Mouse (Mus musculus) CH12.LX (cell line): Measurements from ENCODE around the gene Hyal3. TPM values are rescaled to one million over a fixed set of nuclear protein-coding genes. Genes with fewer than 3 reads are reported as not detected.

Experiments used
- DNase-seq: peaks from one replicate; pipeline ENCODE4 v3.0.0-alpha.2; 2013; ENCODE audit errors: extremely low read depth
- H3K27ac ChIP-seq: 2 replicates; pipeline ENCODE4 v1.5.1; 2012; ENCODE audit warnings: low read depth, mild to moderate bottlenecking, control low read depth, moderate library complexity; ENCODE audit not compliant: insufficient read depth
- H3K27me3 ChIP-seq: replicated peaks from 2 replicates; pipeline ENCODE3; 2012; ENCODE audit warnings: inconsistent platforms
- H3K36me3 ChIP-seq, 2 experiments: replicated peaks in 1 of 2; 2 replicates each; pipeline versions ENCODE3 to v1.6.1; 2012; ENCODE audit warnings: inconsistent platforms in 1 of 2, low read length in 1 of 2, mild to moderate bottlenecking in 1 of 2, mixed read lengths in 1 of 2, moderate library complexity in 1 of 2; ENCODE audit not compliant: control insufficient read depth in 1 of 2, insufficient read depth in 1 of 2
- H3K4me1 ChIP-seq, 2 experiments: 2 replicates each; pipeline ENCODE4 v1.6.1; 2012; ENCODE audit warnings: inconsistent platforms in 1 of 2, moderate library complexity in 1 of 2; ENCODE audit not compliant: insufficient read depth in 2 of 2, control insufficient read depth in 1 of 2
- H3K4me2 ChIP-seq: 2 replicates; pipeline ENCODE4 v1.6.1; 2012; ENCODE audit warnings: low read depth, mild to moderate bottlenecking, control low read depth; ENCODE audit not compliant: poor library complexity, insufficient read depth, severe bottlenecking
- H3K4me3 ChIP-seq, 3 experiments: fragments of 150-350 bp in 1 of 3; sonication (generic) in 1 of 3; replicated peaks in 1 of 3; 2 replicates each; pipeline versions ENCODE3 to v1.5.1; 2011 to 2012; ENCODE audit warnings: low read depth in 2 of 3, low read length in 2 of 3, mild to moderate bottlenecking in 2 of 3, moderate library complexity in 2 of 3, control low read depth in 1 of 3, improper control_type of control experiment in 1 of 3, inconsistent platforms in 1 of 3, mixed read lengths in 1 of 3; ENCODE audit not compliant: poor library complexity in 1 of 3
- H3K79me2 ChIP-seq: replicated peaks from 2 replicates; pipeline ENCODE4 v1.6.1; 2012; ENCODE audit warnings: mild to moderate bottlenecking, moderate library complexity; ENCODE audit not compliant: control insufficient read depth, poor library complexity, insufficient read depth, severe bottlenecking; ENCODE audit errors: extremely low read depth
- H3K9ac ChIP-seq: 2 replicates; pipeline ENCODE4 v1.6.1; 2012; ENCODE audit warnings: low read depth, mild to moderate bottlenecking, control low read depth, moderate library complexity; ENCODE audit not compliant: insufficient read depth
- H3K9me3 ChIP-seq: replicated peaks from 2 replicates; pipeline ENCODE3; 2012; ENCODE audit warnings: low read length, inconsistent platforms, mixed read lengths
- BHLHE40 ChIP-seq: IDR thresholded peaks from 2 replicates; pipeline ENCODE4 v1.6.1; 2011; ENCODE audit warnings: mild to moderate bottlenecking, low read depth, low read length, improper control_type of control experiment
- CHD1 ChIP-seq: IDR thresholded peaks from 2 replicates; pipeline ENCODE4 v1.6.1; 2012; ENCODE audit warnings: low read depth, low read length, improper control_type of control experiment, inconsistent platforms
- CHD2 ChIP-seq: IDR thresholded peaks from 2 replicates; pipeline ENCODE4 v1.6.1; 2011; ENCODE audit warnings: low read length, improper control_type of control experiment
- E2F4 ChIP-seq: IDR thresholded peaks from 2 replicates; pipeline ENCODE4 v1.6.1; 2011; ENCODE audit warnings: low read depth, low read length, improper control_type of control experiment; ENCODE audit not compliant: insufficient replicate concordance
- ELF1 ChIP-seq: IDR thresholded peaks from 2 replicates; pipeline ENCODE4 v1.6.1; 2014; ENCODE audit warnings: low read depth, mild to moderate bottlenecking, inconsistent platforms, low read length, improper control_type of control experiment
- EP300 ChIP-seq: IDR thresholded peaks from 2 replicates; pipeline ENCODE4 v1.6.1; 2011; ENCODE audit warnings: low read length, improper control_type of control experiment
- ETS1 ChIP-seq: conservative IDR thresholded peaks from 2 replicates; pipeline ENCODE4 v1.6.1; 2012; ENCODE audit warnings: low read depth, mild to moderate bottlenecking, inconsistent platforms, low read length, improper control_type of control experiment, moderate library complexity
- GABPA ChIP-seq: IDR thresholded peaks from 2 replicates; pipeline ENCODE4 v1.6.1; 2012; ENCODE audit warnings: low read depth, low read length, improper control_type of control experiment, inconsistent platforms; ENCODE audit not compliant: insufficient replicate concordance
- HCFC1 ChIP-seq: IDR thresholded peaks from 2 replicates; pipeline ENCODE4 v1.6.1; 2012; ENCODE audit warnings: low read depth, mild to moderate bottlenecking, inconsistent platforms, low read length, improper control_type of control experiment
- IRF4 ChIP-seq: IDR thresholded peaks from 2 replicates; pipeline ENCODE4 v1.6.1; 2014; ENCODE audit warnings: low read depth, mild to moderate bottlenecking, inconsistent platforms, low read length, improper control_type of control experiment
- JUN ChIP-seq: IDR thresholded peaks from 2 replicates; pipeline ENCODE4 v1.6.1; 2011; ENCODE audit warnings: low read depth, mild to moderate bottlenecking, low read length, improper control_type of control experiment, moderate library complexity; ENCODE audit not compliant: insufficient read depth
- JUND ChIP-seq: conservative IDR thresholded peaks from 2 replicates; pipeline ENCODE4 v1.6.1; 2011; ENCODE audit warnings: low read depth, low read length, improper control_type of control experiment
- KAT2A ChIP-seq: IDR thresholded peaks from 2 replicates; pipeline ENCODE4 v1.6.1; 2012; ENCODE audit warnings: low read length, improper control_type of control experiment, inconsistent platforms; ENCODE audit not compliant: insufficient replicate concordance
- MAFK ChIP-seq: IDR thresholded peaks from 2 replicates; pipeline ENCODE4 v1.6.1; 2011; ENCODE audit warnings: low read length, improper control_type of control experiment; ENCODE audit not compliant: insufficient replicate concordance
- MAX ChIP-seq: IDR thresholded peaks from 2 replicates; pipeline ENCODE4 v1.6.1; 2011; ENCODE audit warnings: low read length, improper control_type of control experiment
- MAZ ChIP-seq: IDR thresholded peaks from 2 replicates; pipeline ENCODE4 v1.6.1; 2012; ENCODE audit warnings: low read depth, mild to moderate bottlenecking, inconsistent platforms, low read length, improper control_type of control experiment, moderate library complexity
- MXI1 ChIP-seq: IDR thresholded peaks from 2 replicates; pipeline ENCODE4 v1.6.1; 2011; ENCODE audit warnings: mild to moderate bottlenecking, low read depth, low read length, improper control_type of control experiment
- MYC ChIP-seq: IDR thresholded peaks from 2 replicates; pipeline ENCODE4 v1.6.1; 2011; ENCODE audit warnings: low read depth, mild to moderate bottlenecking, improper control_type of control experiment, low read length
- NELFE ChIP-seq: IDR thresholded peaks from 2 replicates; pipeline ENCODE4 v1.6.1; 2011; ENCODE audit warnings: low read depth, low read length, improper control_type of control experiment
- NRF1 ChIP-seq: IDR thresholded peaks from 2 replicates; pipeline ENCODE4 v1.6.1; 2014; ENCODE audit warnings: low read depth, mild to moderate bottlenecking, inconsistent platforms, low read length, improper control_type of control experiment, moderate library complexity
- PAX5 ChIP-seq: IDR thresholded peaks from 2 replicates; pipeline ENCODE4 v1.6.1; 2012; ENCODE audit warnings: low read length, inconsistent platforms, mixed read lengths
- POLR2A ChIP-seq: IDR thresholded peaks from 2 replicates; pipeline ENCODE4 v1.6.1; 2011; ENCODE audit warnings: low read depth, mild to moderate bottlenecking, improper control_type of control experiment, low read length
- RAD21 ChIP-seq: IDR thresholded peaks from 2 replicates; pipeline ENCODE4 v1.6.1; 2011; ENCODE audit warnings: low read depth, mild to moderate bottlenecking, low read length, improper control_type of control experiment, moderate library complexity
- RCOR1 ChIP-seq: conservative IDR thresholded peaks from 2 replicates; pipeline ENCODE4 v1.6.1; 2012; ENCODE audit warnings: low read depth, mild to moderate bottlenecking, inconsistent platforms, low read length, improper control_type of control experiment
- SIN3A ChIP-seq: IDR thresholded peaks from 2 replicates; pipeline ENCODE4 v1.6.1; 2012; ENCODE audit warnings: low read length, improper control_type of control experiment, inconsistent platforms
- SMC3 ChIP-seq: IDR thresholded peaks from 2 replicates; pipeline ENCODE4 v1.6.1; 2011; ENCODE audit warnings: low read depth, low read length, improper control_type of control experiment
- TBP ChIP-seq: conservative IDR thresholded peaks from 2 replicates; pipeline ENCODE4 v1.6.1; 2011; ENCODE audit warnings: low read depth, low read length, improper control_type of control experiment
- TCF12 ChIP-seq: IDR thresholded peaks from 2 replicates; pipeline ENCODE4 v1.6.1; 2014; ENCODE audit warnings: low read depth, mild to moderate bottlenecking, inconsistent platforms, low read length, improper control_type of control experiment
- UBTF ChIP-seq: IDR thresholded peaks from 2 replicates; pipeline ENCODE4 v1.6.1; 2012; ENCODE audit warnings: low read depth, mild to moderate bottlenecking, inconsistent platforms, low read length, improper control_type of control experiment, moderate library complexity
- USF1 ChIP-seq: IDR thresholded peaks from 2 replicates; pipeline ENCODE4 v1.6.1; 2014; ENCODE audit warnings: low read depth, mild to moderate bottlenecking, inconsistent platforms, low read length, improper control_type of control experiment
- USF2 ChIP-seq: conservative IDR thresholded peaks from 2 replicates; pipeline ENCODE4 v1.6.1; 2011; ENCODE audit warnings: low read depth, low read length, improper control_type of control experiment
- ZKSCAN1 ChIP-seq: IDR thresholded peaks from 2 replicates; pipeline ENCODE4 v1.6.1; 2012; ENCODE audit warnings: low read depth, inconsistent platforms, low read length, improper control_type of control experiment, borderline replicate concordance
- ZMIZ1 ChIP-seq: IDR thresholded peaks from 2 replicates; pipeline ENCODE4 v1.6.1; 2012; ENCODE audit warnings: low read depth, mild to moderate bottlenecking, inconsistent platforms, low read length, improper control_type of control experiment
- ZNF384 ChIP-seq: IDR thresholded peaks from 2 replicates; pipeline ENCODE4 v1.6.1; 2012; ENCODE audit warnings: low read depth, low read length, improper control_type of control experiment, inconsistent platforms
- dilution Hi-C: fragments of 300-500 bp; cut with MboI; formaldehyde crosslinking; loops from 2 replicates; pipeline ENCODE4 v1.14.3; 2020; ENCODE audit warnings: low sequenced_read_pairs; ENCODE audit not compliant: extremely low pct_unique_long_range_greater_than_20kb, extremely low pct_ligation_motif_present
- in situ Hi-C: fragments of 300-500 bp; cut with MboI; formaldehyde crosslinking; loops from 3 replicates; pipeline ENCODE4 v1.14.3; 2019; ENCODE audit warnings: low sequenced_read_pairs, low pct_ligation_motif_present, low pct_unique_long_range_greater_than_20kb, mixed read lengths
- polyA plus RNA-seq: library from polyadenylated mRNA; unstranded; fragments of >175 nt; gene quantifications from 2 replicates; pipeline ENCODE4 v1.2.1, GENCODE M21; 2012; ENCODE audit warnings: low read depth; ENCODE audit not compliant: insufficient read length
- total RNA-seq, 2 experiments: library from RNA; depleted of rRNA; stranded (reverse); fragments of 300-350 nt in 1 of 2; fragments of >200 nt in 1 of 2; gene quantifications; 2 replicates each; pipeline ENCODE4 v1.2.3; 2012 to 2014

Hyal3 gene
- total and polyA plus RNA-seq, 3 experiments: 0.12 to 0.21 (median 0.13) TPM

GRCm38 (mm10) chr9:107541474-107542351, 38.9 kb upstream of the Hyal3 start, which contains the start of the genes Cyb561d2 and Nprl2 (continued):
- no peak for TF ChIP-seq MAZ
- TF ChIP-seq NELFE: peak; percentile 59; the same call in 1 of the 2 replicates
- TF ChIP-seq USF2: no peak
- no peak for TF ChIP-seq SMC3
- peak; percentile 76 for TF ChIP-seq POLR2A
- no peak for TF ChIP-seq CHD1
- no peak for TF ChIP-seq PAX5
- TF ChIP-seq NRF1: peak; percentile 92
- peak; percentile 91 for TF ChIP-seq SIN3A
- TF ChIP-seq RAD21: no peak

- Histone ChIP-seq H3K4me3 (peak overlapping the region; percentile 63 to 76 (median 70)), H3K27ac (no peak overlapping the region), H3K36me3 (peaks cover 47 to 58% of the 10 kb centered on the region in 2 experiments), H3K4me1 (peaks cover 5 to 40% of the 10 kb centered on the region in 2 experiments; a peak in 2 of 4 replicates), H3K9ac (peak overlapping the region; percentile 77), H3K9me3 (no peaks in the 10 kb centered on the region), H3K4me2 (peak overlapping the region; percentile 95), H3K27me3 (no peaks in the 10 kb centered on the region), H3K79me2 (peaks cover 3% of the 10 kb centered on the region; the same call in 1 of the 2 replicates)
- in situ Hi-C loops: no loop called here
- dilution Hi-C loops: no loop called here
- no peak for DNase-seq
- TF ChIP-seq CHD2 (no peak; the same call in none of the 2 replicates), ZNF384 (no peak), HCFC1 (no peak), NRF1 (no peak), ZKSCAN1 (no peak), TBP (no peak), USF2 (no peak), MAZ (no peak), IRF4 (0 out of 2 replicates have a peak, but pooled peaks have one; percentile 2), EP300 (no peak), JUN (no peak), CHD1 (no peak), E2F4 (no peak), NELFE (no peak), MAFK (no peak), PAX5 (no peak), ETS1 (no peak), BHLHE40 (peak; percentile 33), MXI1 (peak; percentile 33; the same call in 1 of the 2 replicates), JUND (no peak), UBTF (no peak), RCOR1 (no peak; the same call in 1 of the 2 replicates), GABPA (no peak), SIN3A (peak; percentile 67), USF1 (no peak), ELF1 (no peak), RAD21 (no peak), TCF12 (0 out of 2 replicates have a peak, but pooled peaks have one; percentile 5), KAT2A (no peak), MYC (no peak), POLR2A (no peak), ZMIZ1 (peak; percentile 68; the same call in 1 of the 2 replicates), MAX (no peak)
Observed at GRCm38 (mm10) chr9:107542352-107542686, 38.3 kb upstream of the Hyal3 start.
